Mouse (Mus musculus) hindbrain, postnatal 0 days (tissue): Measurements from ENCODE around the gene Spata7. TPM values are rescaled to one million over a fixed set of nuclear protein-coding genes. Genes with fewer than 3 reads are reported as not detected.
A peak's percentile ranks its signal among the peaks of the same experiment; 100 is the strongest.

ENCODE experiments used
- ATAC-seq: fragments of 200-750 bp; cut with Nextera tagmentation; 2 replicates; pipeline ENCODE4 v1.8.0; 2017; ENCODE audit warnings: mild to moderate bottlenecking, moderate TSS enrichment, moderate library complexity
- DNase-seq: peaks from one replicate; pipeline ENCODE4 v3.0.0-alpha.2; 2015; ENCODE audit warnings: low spot score
- H3K27ac ChIP-seq: fragments of 300-500 bp; sonication (generic); 2 replicates; pipeline ENCODE4 v1.5.1; 2014; ENCODE audit warnings: mild to moderate bottlenecking
- H3K27me3 ChIP-seq: fragments of 300-500 bp; sonication (generic); 2 replicates; pipeline ENCODE4 v1.6.1; 2014; ENCODE audit warnings: low read length, mixed read lengths; ENCODE audit not compliant: insufficient read depth
- H3K36me3 ChIP-seq: fragments of 300-500 bp; sonication (generic); 2 replicates; pipeline ENCODE4 v1.6.1; 2014; ENCODE audit warnings: low read length, mixed read lengths; ENCODE audit not compliant: insufficient read depth
- H3K4me1 ChIP-seq: fragments of 300-500 bp; sonication (generic); 2 replicates; pipeline ENCODE4 v1.6.1; 2014; ENCODE audit warnings: antibody characterized with exemption, low read length, mixed read lengths; ENCODE audit not compliant: insufficient read depth
- H3K4me2 ChIP-seq: fragments of 300-500 bp; sonication (generic); 2 replicates; pipeline ENCODE4 v1.6.1; 2014; ENCODE audit warnings: low read depth, mild to moderate bottlenecking, low read length, moderate library complexity, mixed read lengths
- H3K4me3 ChIP-seq: fragments of 300-500 bp; sonication (generic); 2 replicates; pipeline ENCODE4 v1.5.1; 2014; ENCODE audit warnings: low read length
- H3K9ac ChIP-seq: fragments of 300-500 bp; sonication (generic); replicated peaks from 2 replicates; pipeline ENCODE4 v1.6.1; 2014; ENCODE audit warnings: mild to moderate bottlenecking, low read length, moderate library complexity, mixed read lengths
- H3K9me3 ChIP-seq: fragments of 300-500 bp; sonication (generic); 2 replicates; pipeline ENCODE4 v1.6.1; 2016; ENCODE audit warnings: low read length, mixed read lengths
- CTCF ChIP-seq: IDR thresholded peaks from 2 replicates; pipeline ENCODE4 v1.5.1; 2016; ENCODE audit warnings: antibody characterized with exemption, control low read depth, low read depth
- WGBS: fragments of 180-500 bp; shearing (Covaris S2); extraction: QIAGEN DNeasy Blood & Tissue Kit; methylation state at CpG from one replicate; pipeline ENCODE4 v1.1.7; 2014; 5-methylcytosine and 5-hydroxymethylcytosine counted together
- polyA plus RNA-seq: library from polyadenylated mRNA; unstranded; fragments of >200 nt; fragmentation: Nextera tagmentation; extraction: Ambion mirVana; gene quantifications from 2 replicates; pipeline ENCODE4 v1.2.1, GENCODE M21; 2015
- total RNA-seq: library from RNA; depleted of rRNA; stranded (reverse); fragments of >200 nt; gene quantifications from 2 replicates; pipeline ENCODE4 v1.2.3, GENCODE M21; 2014; rRNA removed

The Spata7 gene
- 28.7 and 34.0 TPM in 2 replicates for total RNA-seq
- 35.0 and 37.7 TPM in 2 replicates for polyA plus RNA-seq

GRCm38 (mm10) chr12:98627392-98628259 lies at the start of gene Spata7:
Gene Spata7 (plus strand): TSS chr12:98628157.
- 4% methylated on average over 32 of the region's 32 CpGs for WGBS
- TF ChIP-seq CTCF, result no peak
- Histone ChIP-seq H3K27ac (peak within 1 kb of the TSS; percentile 73; the same call in 1 of the 2 replicates), H3K27me3 (no peaks in the 10 kb centered on the region), H3K4me2 (peak within 1 kb of the TSS; percentile 66), H3K4me3 (peak within 1 kb of the TSS; percentile 94), H3K9ac (peak within 1 kb of the TSS; percentile 82), H3K4me1 (0 out of 2 replicates have a peak, but pooled peaks cover 5% of the 10 kb centered on the region), H3K9me3 (0 out of 2 replicates have a peak, but pooled peaks cover 5% of the 10 kb centered on the region), H3K36me3 (no peaks in the 10 kb centered on the region)
- ATAC-seq, result peak; percentile 97
- peak; percentile 94 for DNase-seq

GRCm38 (mm10) chr12:98585302-98585701 lies 42.7 kb upstream of the Spata7 start:
- Histone ChIP-seq H3K9me3 (no peaks in the 10 kb centered on the region), H3K27ac (no peak overlapping the region), H3K27me3 (no peaks in the 10 kb centered on the region), H3K4me2 (no peak overlapping the region), H3K4me1 (no peaks in the 10 kb centered on the region), H3K36me3 (no peaks in the 10 kb centered on the region), H3K9ac (no peak overlapping the region), H3K4me3 (no peak overlapping the region)
- ATAC-seq, result no peak
- DNase-seq, result peak; percentile 69
- WGBS, result 44% methylated on average over 3 of the region's 3 CpGs
- peak; percentile 65 for TF ChIP-seq CTCF

GRCm38 (mm10) chr12:98588573-98588972 lies 39.4 kb upstream of the Spata7 start:
- no peak overlapping the region for H3K27ac ChIP-seq
- DNase-seq, result peak; percentile 33
- no peak for ATAC-seq
- no peak overlapping the region for H3K4me2 ChIP-seq
- no peaks in the 10 kb centered on the region for H3K36me3 ChIP-seq
- H3K4me1 ChIP-seq, result no peaks in the 10 kb centered on the region
- WGBS, result 70% methylated on average over 6 of the region's 6 CpGs
- no peak overlapping the region for H3K9ac ChIP-seq
- TF ChIP-seq CTCF, result no peak
- no peak overlapping the region for H3K4me3 ChIP-seq
- H3K9me3 ChIP-seq, result no peaks in the 10 kb centered on the region
- H3K27me3 ChIP-seq, result no peaks in the 10 kb centered on the region

- H3K36me3 ChIP-seq, result no peaks in the 10 kb centered on the region
- no peak overlapping the region for H3K27ac ChIP-seq
- H3K27me3 ChIP-seq, result no peaks in the 10 kb centered on the region
- H3K4me1 ChIP-seq, result no peaks in the 10 kb centered on the region
- H3K4me3 ChIP-seq, result no peak overlapping the region
- DNase-seq, result no peak
- TF ChIP-seq CTCF, result no peak
- WGBS, result 82% methylated on average over 2 of the region's 2 CpGs
- no peak overlapping the region for H3K4me2 ChIP-seq
- no peak for ATAC-seq
- no peak overlapping the region for H3K9ac ChIP-seq
- H3K9me3 ChIP-seq, result no peaks in the 10 kb centered on the region
Observed at GRCm38 (mm10) chr12:98591016-98591415, 36.9 kb upstream of the Spata7 start.

- Histone ChIP-seq H3K4me1 (no peaks in the 10 kb centered on the region), H3K9ac (no peak overlapping the region), H3K9me3 (0 out of 2 replicates have a peak, but pooled peaks cover 6% of the 10 kb centered on the region), H3K27ac (no peak overlapping the region), H3K27me3 (no peaks in the 10 kb centered on the region), H3K36me3 (no peaks in the 10 kb centered on the region), H3K4me3 (no peak overlapping the region), H3K4me2 (no peak overlapping the region)
- DNase-seq, result no peak
- no peak for ATAC-seq
- no peak for TF ChIP-seq CTCF
- WGBS, result 94% methylated on average over 5 of the region's 5 CpGs
Observed at GRCm38 (mm10) chr12:98600861-98601260, 27.1 kb upstream of the Spata7 start.

- H3K36me3 ChIP-seq, result no peaks in the 10 kb centered on the region
- no peak overlapping the region for H3K4me3 ChIP-seq
- no peak overlapping the region for H3K9ac ChIP-seq
- 0 out of 2 replicates have a peak, but pooled peaks cover 6% of the 10 kb centered on the region for H3K9me3 ChIP-seq
- no peak overlapping the region for H3K27ac ChIP-seq
- H3K4me1 ChIP-seq, result no peaks in the 10 kb centered on the region
- ATAC-seq, result no peak
- H3K4me2 ChIP-seq, result no peak overlapping the region
- peak; percentile 39 for DNase-seq
- no peak for TF ChIP-seq CTCF
- no peaks in the 10 kb centered on the region for H3K27me3 ChIP-seq
- WGBS, result 28% methylated on average over 6 of the region's 6 CpGs
Observed at GRCm38 (mm10) chr12:98602114-98602513, 25.8 kb upstream of the Spata7 start.

- DNase-seq (no peak), ATAC-seq (no peak)
- Histone ChIP-seq H3K27ac (no peak overlapping the region), H3K4me3 (no peak overlapping the region), H3K4me1 (no peaks in the 10 kb centered on the region), H3K9me3 (no peaks in the 10 kb centered on the region), H3K27me3 (no peaks in the 10 kb centered on the region), H3K36me3 (no peaks in the 10 kb centered on the region), H3K4me2 (no peak overlapping the region), H3K9ac (no peak overlapping the region)
- WGBS, result 86% methylated on average over 1 of the region's 1 CpGs
- no peak for TF ChIP-seq CTCF
Observed at GRCm38 (mm10) chr12:98605264-98605663, 22.7 kb upstream of the Spata7 start.
